Mouse (Mus musculus) 416B (cell line): Measurements from ENCODE around the gene Gm10666.
"Not testable (repeated sequence)": the region's sequence is repeated elsewhere in the genome, so short reads cannot be mapped to it uniquely, and the experiment has no call there.

Source experiments
- DNase-seq: peaks from one replicate; pipeline ENCODE4 v3.0.0; 2011; ENCODE audit warnings: low read depth

Gm10666 gene

DNA sequence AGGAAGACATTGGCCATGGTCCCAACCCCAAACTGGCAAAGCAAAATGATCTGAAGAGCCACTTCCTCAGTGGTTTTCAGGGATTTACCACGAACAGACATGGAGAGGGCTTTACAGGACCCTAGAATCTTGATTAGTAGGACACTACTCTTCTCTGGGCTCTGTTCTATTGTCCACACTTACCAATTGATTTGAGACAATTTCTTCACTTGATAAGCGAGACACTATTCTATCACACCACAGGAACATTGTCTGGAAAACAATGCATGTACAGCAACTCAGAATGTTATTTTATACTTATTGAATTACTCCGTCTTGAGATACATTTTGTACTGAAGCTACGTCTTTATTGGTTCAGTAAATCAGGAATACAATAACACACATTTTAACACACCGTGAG lies at the start of gene Gm10666:
Gm10666 (minus strand) TSS at position 101 of the 400 bp plus-strand sequence.
- DNase-seq: not testable (repeated sequence)

DNA sequence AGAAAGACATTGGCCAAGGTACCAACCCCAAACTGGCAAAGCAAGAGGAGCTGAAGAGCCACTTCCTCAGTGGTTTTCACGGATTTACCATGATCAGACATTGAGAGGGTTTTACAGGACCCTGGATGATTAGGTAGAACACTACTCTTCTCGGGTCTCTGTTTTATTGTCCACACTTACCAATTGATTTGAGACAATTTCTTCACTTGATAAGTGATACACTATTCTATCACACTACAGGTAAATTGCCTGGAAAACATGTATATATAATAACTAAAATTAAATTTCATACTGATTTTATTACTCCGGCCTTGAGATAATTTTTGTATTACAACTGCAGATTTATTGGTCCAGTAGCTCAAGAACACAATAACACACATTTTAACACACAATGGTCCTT lies 29.4 kb upstream of the Gm10666 start, which contains the start of gene Vmn1r142:
Vmn1r142 (minus strand) TSS at position 101 of the 400 bp plus-strand sequence.
- DNase-seq: not testable (repeated sequence)

DNA sequence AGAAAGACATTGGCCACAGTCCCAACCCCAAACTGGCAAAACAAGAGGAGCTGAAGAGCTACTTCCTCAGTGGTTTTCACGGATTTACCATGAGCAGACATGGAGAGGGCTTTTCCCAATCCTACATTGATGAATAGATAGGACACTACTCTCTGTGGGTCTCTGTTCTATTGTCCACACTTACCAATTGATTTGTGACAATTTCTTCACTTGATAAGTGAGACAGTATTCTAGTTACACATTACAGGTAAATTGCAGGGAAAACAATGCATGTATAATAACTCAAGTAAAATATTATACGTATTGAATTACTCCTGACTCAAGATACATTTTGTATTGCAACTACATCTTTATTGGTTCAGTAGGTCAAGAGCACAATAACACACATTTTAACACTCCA lies 16.4 kb downstream of the Gm10666 start, which contains the start of gene Gm16451:
Gm16451 (minus strand) TSS at position 101 of the 400 bp plus-strand sequence.
- DNase-seq: not testable (repeated sequence)
